In genomic region chr1:155527027-155527786, GRCm38 (mm10) we compare ENCODE assay signal across 9 mouse cellular contexts. TPM values are rescaled to one million over a fixed set of nuclear protein-coding genes. Genes with fewer than 3 reads are reported as not detected.
DNase-seq lines count a peak whose midpoint lies in the region; ATAC-seq lines count a peak whose summit lies in the region.
"Had no signal": no experiment of that assay in that cellular context is flagged by ENCODE, and none has a peak within 500 bp of the region (broad histone marks: within the 10 kb centered on the region; RNA-seq: fewer than 3 reads in every experiment).

No protein-coding gene starts in this region.

- H3K36me3 ChIP-seq in hindbrain, embryonic 10.5 days = no peaks in the 10 kb centered on the region
- H3K36me3 ChIP-seq in hindbrain, embryonic 13.5 days = no peaks in the 10 kb centered on the region
- H3K36me3 ChIP-seq in forebrain, embryonic 13.5 days (ENCODE audit: poor library complexity, severe bottlenecking) = no peaks in the 10 kb centered on the region
- no peaks in the 10 kb centered on the region for H3K36me3 ChIP-seq in limb, embryonic 11.5 days (ENCODE audit: control insufficient read depth, insufficient read depth, low read length)

- no peak for ATAC-seq in hindbrain, embryonic 13.5 days (ENCODE audit: low FRiP score)
- no peak for ATAC-seq in forebrain, embryonic 13.5 days
- ATAC-seq in limb, embryonic 11.5 days (ENCODE audit: insufficient number of reproducible peaks, low FRiP score, low TSS enrichment, low read depth) = 0 out of 2 replicates have a peak, but pooled peaks have one; percentile 49
- no peak for ATAC-seq in granulocyte monocyte progenitor cell, adult 5-6 weeks (replicated peaks; ENCODE audit: poor library complexity, severe bottlenecking)

- H3K9ac ChIP-seq in hindbrain, embryonic 13.5 days = no peak overlapping the region
- H3K9ac ChIP-seq in forebrain, embryonic 13.5 days = no peak overlapping the region
- H3K9ac ChIP-seq in limb, embryonic 11.5 days (ENCODE audit: low read length) = no peak overlapping the region

- no peak overlapping the region for H3K4me2 ChIP-seq in hindbrain, embryonic 13.5 days
- H3K4me2 ChIP-seq in forebrain, embryonic 13.5 days = peak overlapping the region; percentile 19; the same call in 1 of the 2 replicates
- H3K4me2 ChIP-seq in limb, embryonic 11.5 days (ENCODE audit: low read depth, severe bottlenecking) = no peak overlapping the region

- peak; percentile 50 for DNase-seq in hindbrain, embryonic 10.5 days (ENCODE audit: low spot score)
- DNase-seq in Muller cell, postnatal 12 days (ENCODE audit: inconsistent ontology term) = peak; percentile 94
- no peak for DNase-seq in limb, embryonic 11.5 days (ENCODE audit: low spot score)
- DNase-seq in frontal cortex, postnatal 14 days (ENCODE audit: low spot score in 2 of 2) = no peak
- no peak for DNase-seq in testis, postnatal 10 days (ENCODE audit: low spot score)

- H3K27me3 ChIP-seq in hindbrain, embryonic 10.5 days (ENCODE audit: insufficient read depth, poor library complexity, severe bottlenecking) = peaks cover 28% of the 10 kb centered on the region; the same call in 1 of the 2 replicates
- H3K27me3 ChIP-seq in hindbrain, embryonic 13.5 days = peaks cover 3% of the 10 kb centered on the region
- no peaks in the 10 kb centered on the region for H3K27me3 ChIP-seq in forebrain, embryonic 13.5 days
- no peaks in the 10 kb centered on the region for H3K27me3 ChIP-seq in limb, embryonic 11.5 days (ENCODE audit: control insufficient read depth, insufficient read depth, low read length)

- WGBS in hindbrain, embryonic 10.5 days = 22% methylated on average over 12 of the region's 12 CpGs
- WGBS in hindbrain, embryonic 13.5 days = 30% methylated on average over 12 of the region's 12 CpGs
- WGBS in forebrain, embryonic 13.5 days = 22% methylated on average over 12 of the region's 12 CpGs
- 17% methylated on average over 12 of the region's 12 CpGs for WGBS in limb, embryonic 11.5 days

- H3K9me3 ChIP-seq in hindbrain, embryonic 10.5 days = no peaks in the 10 kb centered on the region
- H3K9me3 ChIP-seq in hindbrain, embryonic 13.5 days = no peaks in the 10 kb centered on the region
- no peaks in the 10 kb centered on the region for H3K9me3 ChIP-seq in forebrain, embryonic 13.5 days (replicated peaks)
- no peaks in the 10 kb centered on the region for H3K9me3 ChIP-seq in limb, embryonic 11.5 days (ENCODE audit: control insufficient read depth, low read length)

- H3K4me1 ChIP-seq in hindbrain, embryonic 10.5 days (replicated peaks) = peaks cover 63% of the 10 kb centered on the region
- H3K4me1 ChIP-seq in hindbrain, embryonic 13.5 days (replicated peaks) = peaks cover 45% of the 10 kb centered on the region
- peaks cover 50% of the 10 kb centered on the region for H3K4me1 ChIP-seq in forebrain, embryonic 13.5 days
- peaks cover 13% of the 10 kb centered on the region; the same call in 1 of the 2 replicates for H3K4me1 ChIP-seq in limb, embryonic 11.5 days (ENCODE audit: control insufficient read depth, insufficient read depth, low read length)

- H3K4me3 ChIP-seq in hindbrain, embryonic 10.5 days = no peak overlapping the region
- no peak overlapping the region for H3K4me3 ChIP-seq in hindbrain, embryonic 13.5 days
- no peak overlapping the region for H3K4me3 ChIP-seq in forebrain, embryonic 13.5 days
- H3K4me3 ChIP-seq in limb, embryonic 11.5 days (ENCODE audit: low read depth, low read length) = no peak overlapping the region
- H3K4me3 ChIP-seq: layer of hippocampus, adult 2 months had no signal

- peak overlapping the region; percentile 82 for H3K27ac ChIP-seq in hindbrain, embryonic 10.5 days
- H3K27ac ChIP-seq in hindbrain, embryonic 13.5 days = no peak overlapping the region
- H3K27ac ChIP-seq in forebrain, embryonic 13.5 days = no peak overlapping the region
- H3K27ac ChIP-seq in limb, embryonic 11.5 days (replicated peaks; ENCODE audit: low read depth, low read length) = no peak overlapping the region
- H3K27ac ChIP-seq: layer of hippocampus, adult 2 months had no signal

RNA-seq across cellular contexts. Expression of gene Acbd6, which starts 30.7 kb away (rescaled TPM):
- polyA plus RNA-seq in hindbrain, embryonic 10.5 days (2016; fragmentation: Nextera tagmentation; extraction: Ambion mirVana) = 72.8 and 83.6 TPM in 2 replicates
- 81.2 and 83.0 TPM in 2 replicates for polyA plus RNA-seq in hindbrain, embryonic 13.5 days (2015; fragmentation: Nextera tagmentation; extraction: Ambion mirVana)
- polyA plus RNA-seq in forebrain, embryonic 13.5 days (2015; fragmentation: Nextera tagmentation; extraction: Ambion mirVana) = 74.2 and 84.3 TPM in 2 replicates
- 92.8 and 97.8 TPM in 2 replicates for polyA plus RNA-seq in limb, embryonic 11.5 days (2014; fragmentation: Nextera tagmentation; extraction: Ambion mirVana)
- total RNA-seq in granulocyte monocyte progenitor cell, adult 5-6 weeks (2014; fragmentation: Nextera tagmentation) = 35.3 and 45.4 TPM in 2 replicates
- 22.5 TPM in 2 replicates for total RNA-seq in granulocyte monocyte progenitor cell, adult 5-6 weeks (2017)

Comparison
In these comparisons a context has a peak if more than half of its experiments do, and no peak if none do; other contexts are left out.
1. DNase-seq: peak in hindbrain, embryonic 10.5 days (single experiment) and Muller cell, postnatal 12 days (single experiment); none in limb, embryonic 11.5 days (single experiment), frontal cortex, postnatal 14 days (0 of 2) and testis, postnatal 10 days (single experiment).